Mouse (Mus musculus): ENCODE results near the gene Gak.

DNA sequence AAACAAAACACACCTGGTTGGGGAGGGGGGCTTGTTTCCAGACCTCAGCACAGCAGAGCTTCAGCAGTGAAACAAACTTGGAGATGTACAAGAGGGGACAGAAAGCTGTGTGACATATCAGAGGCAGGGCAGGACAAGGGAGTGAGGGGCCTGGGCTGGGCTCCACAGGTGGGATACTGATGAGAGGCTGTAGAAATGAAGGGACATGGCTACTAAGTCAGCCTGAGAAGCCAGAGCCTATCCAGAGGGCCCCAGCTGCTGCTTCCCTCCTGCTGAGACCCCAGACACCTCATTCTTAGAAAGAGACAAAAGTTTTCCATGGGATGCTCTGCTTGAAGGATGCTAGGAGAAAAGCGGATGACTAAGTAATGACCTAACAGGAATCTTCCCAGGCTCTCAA is 29.1 kb upstream of the Gak start:
- no peak for TF ChIP-seq BHLHE40 (IDR thresholded peaks at IDR 0.05; ENCODE audit: low read depth, low read length)
- no peak for TF ChIP-seq ZC3H11A (IDR thresholded peaks at IDR 0.05; ENCODE audit: low read depth, low read length)
- TF ChIP-seq CTCF (conservative IDR thresholded peaks at IDR 0.05 in 1 of 2, IDR thresholded peaks at IDR 0.05 in 1 of 2; ENCODE audit: low read depth in 2 of 2, low read length in 2 of 2) = no peak
- TF ChIP-seq CHD2 (IDR thresholded peaks at IDR 0.05; ENCODE audit: low read length) = no peak
- TF ChIP-seq POLR2A (IDR thresholded peaks at IDR 0.05; ENCODE audit: low read depth, low read length) = no peak
- no peak for TF ChIP-seq USF1 (IDR thresholded peaks at IDR 0.05; ENCODE audit: low read depth, low read length)

All from CH12.LX (cell line).